Mouse (Mus musculus) spleen, embryonic (tissue): ENCODE results near the gene Optc.

Experiments
- CTCF ChIA-PET: fragments of 350-600 bp; sonication (Branson Sonifier 250); formaldehyde crosslinking; loops from one replicate; lab custom pipeline; 2022; lab: Charles Lee

The Optc gene

DNA sequence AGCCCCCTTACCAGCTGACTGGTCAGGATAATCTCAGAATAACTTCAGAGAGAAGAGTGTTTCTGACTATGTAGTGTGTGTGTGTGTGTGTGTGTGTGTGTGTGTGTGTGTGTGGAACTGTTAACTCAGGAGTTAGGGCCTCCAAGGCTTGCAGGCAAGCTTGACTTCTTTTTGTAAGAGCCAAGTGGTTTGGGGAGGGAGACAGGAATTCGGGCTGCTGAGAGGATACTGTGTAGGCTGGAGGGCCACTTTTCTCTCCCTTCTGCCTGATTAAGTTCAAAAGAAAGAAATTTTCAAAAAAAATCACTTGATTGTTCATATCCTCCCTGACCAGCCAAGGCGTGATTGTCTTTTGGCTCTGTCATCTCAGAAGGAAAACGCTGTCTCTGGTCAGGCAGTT lies 12.6 kb upstream of the Optc start:
- CTCF ChIA-PET = no interaction called here

DNA sequence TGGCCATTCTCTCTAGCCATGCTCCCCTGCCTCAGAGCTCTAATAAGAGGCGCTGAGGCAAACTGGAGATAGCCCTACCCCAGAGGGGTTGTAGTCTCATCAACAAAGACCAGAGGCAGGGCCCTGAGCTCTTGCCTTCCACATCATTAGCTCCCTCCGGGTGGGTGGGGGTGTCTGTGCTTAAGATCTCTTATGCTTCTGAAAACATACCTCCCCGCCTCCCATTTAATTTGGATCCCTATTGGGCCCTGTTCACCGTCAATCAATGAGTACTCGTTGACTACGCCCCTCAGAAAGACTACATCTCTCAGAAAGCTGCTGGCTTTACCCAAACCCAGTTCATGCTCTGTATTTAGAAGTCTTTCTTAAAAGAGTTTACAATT lies 10.3 kb upstream of the Optc start:
- CTCF ChIA-PET = no interaction called here

DNA sequence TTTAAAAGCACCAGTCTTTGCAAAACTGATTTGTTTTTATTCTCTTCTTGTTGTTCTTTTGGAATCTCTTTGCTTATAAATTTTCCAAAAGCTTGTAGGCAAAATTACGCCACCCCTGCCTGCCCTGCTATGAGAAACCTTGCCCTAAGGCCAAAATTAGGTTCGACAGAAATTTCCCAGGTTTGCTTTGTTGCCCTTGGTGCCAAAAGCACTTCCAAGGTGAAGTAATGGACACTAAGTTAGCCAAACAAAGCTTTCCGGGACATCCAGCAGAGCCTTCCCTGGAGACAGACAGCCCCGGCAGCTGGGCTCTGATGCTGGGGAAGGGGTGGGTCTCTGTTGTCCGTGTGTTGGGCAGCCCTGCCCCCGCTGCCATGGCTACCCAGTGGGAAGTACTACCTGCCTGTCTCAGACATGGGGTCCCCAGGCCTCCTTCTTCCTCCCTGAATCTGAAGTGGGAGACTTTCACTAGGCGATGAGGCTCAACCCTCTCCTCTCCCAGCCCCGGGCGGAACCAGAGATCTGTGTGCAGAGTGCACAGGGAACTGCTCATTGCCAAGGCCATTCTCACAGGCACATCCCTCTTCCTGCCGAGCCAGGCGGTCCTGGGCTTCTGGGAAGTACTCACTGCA lies 9.8 kb upstream of the Optc start:
- CTCF ChIA-PET = no interaction called here

DNA sequence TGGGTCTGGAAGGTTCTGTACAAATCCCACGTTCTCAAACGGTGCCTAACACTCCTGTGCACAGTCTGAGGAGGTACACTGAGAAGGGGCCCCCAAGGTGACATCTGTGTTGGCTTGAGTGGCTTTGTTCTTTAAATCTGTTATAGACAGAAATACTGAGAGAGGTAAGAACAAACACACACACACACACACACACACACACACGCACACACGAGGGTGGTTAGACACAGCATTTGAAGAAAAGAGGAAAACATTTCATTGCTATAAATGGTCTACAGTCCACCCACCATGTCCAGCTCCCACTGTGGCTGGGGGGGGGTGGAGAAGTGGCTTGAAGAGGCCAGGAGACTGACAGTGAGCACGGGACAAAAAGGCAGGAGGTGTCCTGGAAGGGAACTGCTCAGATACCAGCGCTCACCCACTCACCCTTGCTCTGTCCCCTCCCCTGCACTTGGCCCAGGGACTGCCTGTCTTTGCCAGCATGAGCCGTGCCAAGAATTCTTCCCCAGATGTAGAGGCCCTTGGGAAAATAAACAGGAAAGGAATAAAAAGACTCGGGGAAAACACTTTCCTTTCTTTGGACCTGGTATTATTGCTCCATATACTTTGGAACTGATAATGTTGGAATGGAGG lies 8.0 kb upstream of the Optc start:
- CTCF ChIA-PET = no interaction called here

DNA sequence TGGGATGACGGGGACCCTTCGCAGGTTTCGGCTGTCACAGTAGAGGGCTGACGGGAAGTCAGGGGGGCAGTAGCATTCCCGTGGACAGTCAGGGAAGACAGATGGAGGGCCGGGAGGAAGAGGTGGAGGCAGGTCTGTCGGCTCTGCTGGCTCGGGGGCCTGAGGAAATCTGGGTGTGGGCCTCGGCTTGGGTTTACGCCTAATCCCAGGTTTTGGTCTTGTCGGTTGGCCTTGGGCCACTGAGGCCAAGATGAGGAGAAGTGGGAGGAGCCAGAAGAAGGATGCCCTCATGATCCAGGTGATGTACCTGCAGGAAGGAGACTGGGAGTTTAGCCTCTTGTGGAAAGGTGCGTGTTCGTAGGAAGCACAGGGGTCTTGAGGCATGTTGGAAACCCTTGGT lies 7.3 kb upstream of the Optc start:
- CTCF ChIA-PET = no interaction called here

GRCm38 (mm10) chr1:133913018-133913417 lies 5.2 kb upstream of the Optc start:
- CTCF ChIA-PET = no interaction called here

GRCm38 (mm10) chr1:133911456-133911855 lies 3.7 kb upstream of the Optc start:
- CTCF ChIA-PET = no interaction called here

- CTCF ChIA-PET = no interaction called here
Observed at GRCm38 (mm10) chr1:133911008-133911407, 3.2 kb upstream of the Optc start.

GRCm38 (mm10) chr1:133910108-133910507 lies 2.3 kb upstream of the Optc start:
- CTCF ChIA-PET = no interaction called here

GRCm38 (mm10) chr1:133908659-133909575 lies 1.1 kb upstream of the Optc start:
- CTCF ChIA-PET = interaction anchor here (0.6 kb wide), 1 partner anchor 65 kb away, joined by 3 read pairs; no protein-coding TSS in a partner anchor

GRCm38 (mm10) chr1:133906420-133906819 lies 1.4 kb downstream of the Optc start:
- CTCF ChIA-PET = interaction anchor here (0.6 kb wide), 1 partner anchor 10 kb away, joined by 3 read pairs; no protein-coding TSS in a partner anchor

DNA sequence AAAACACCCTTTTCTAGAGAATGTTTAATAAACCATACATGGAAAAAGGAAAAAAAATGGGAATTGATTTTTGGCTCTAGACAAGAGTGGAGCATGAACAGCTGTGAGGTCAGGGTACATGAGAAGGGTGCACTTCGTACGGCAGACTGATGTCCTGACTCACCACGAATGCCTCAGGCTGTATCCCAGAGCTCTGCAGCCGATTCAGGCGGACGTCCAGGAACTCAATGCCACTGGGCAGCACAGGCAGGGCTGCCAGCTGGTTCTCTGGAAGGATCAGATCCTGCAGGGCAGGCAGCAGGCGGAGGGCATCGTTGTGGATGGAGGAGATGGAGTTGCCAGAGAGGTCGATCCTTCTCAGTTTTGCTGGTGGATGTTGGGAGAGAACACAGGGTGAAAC lies 7.0 kb downstream of the Optc start:
- CTCF ChIA-PET = interaction anchor here (0.5 kb wide), 1 partner anchor 159 kb away, joined by 3 read pairs; no protein-coding TSS in a partner anchor

DNA sequence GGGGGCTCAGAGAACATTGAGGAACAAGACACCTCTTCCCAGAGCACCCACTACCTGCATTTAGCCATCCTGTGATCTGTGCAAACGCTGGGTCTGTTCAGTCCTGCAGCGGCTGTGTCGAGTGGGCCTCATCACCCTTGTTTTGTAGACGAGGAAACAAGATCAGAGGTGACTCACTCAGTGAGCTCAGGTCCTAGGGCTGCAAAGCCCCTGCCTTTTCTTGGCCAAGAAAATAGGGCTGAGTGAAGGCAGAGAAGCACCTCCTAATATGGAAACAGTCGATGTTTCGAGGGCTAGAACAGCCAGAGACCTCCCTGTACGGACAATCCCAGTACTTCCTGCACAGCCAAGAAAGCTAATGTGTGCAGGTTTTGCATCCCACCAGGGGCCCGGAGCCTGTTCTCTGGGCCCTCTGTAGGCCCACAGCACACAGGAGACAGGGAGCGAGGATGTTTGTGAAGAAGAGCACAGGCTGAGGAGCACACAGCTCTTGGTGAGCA lies 8.7 kb downstream of the Optc start:
- CTCF ChIA-PET = interaction anchor here (0.6 to 0.7 kb wide), 2 partner anchors 930 to 1133 kb away, joined by 4 read pairs; no protein-coding TSS in a partner anchor

GRCm38 (mm10) chr1:133897293-133897692 lies 10.5 kb downstream of the Optc start:
- CTCF ChIA-PET = interaction anchor here (0.8 kb wide), 1 partner anchor 160 kb away, joined by 3 read pairs; no protein-coding TSS in a partner anchor

- CTCF ChIA-PET = no interaction called here
Observed at GRCm38 (mm10) chr1:133891489-133891888, 16.3 kb downstream of the Optc start.

GRCm38 (mm10) chr1:133889949-133890598 lies 17.7 kb downstream of the Optc start:
- CTCF ChIA-PET = no interaction called here

GRCm38 (mm10) chr1:133887538-133888250 lies 20.1 kb downstream of the Optc start:
- CTCF ChIA-PET = no interaction called here

- CTCF ChIA-PET = no interaction called here
Observed at GRCm38 (mm10) chr1:133887044-133887443, 20.8 kb downstream of the Optc start.

- CTCF ChIA-PET = no interaction called here
Observed at GRCm38 (mm10) chr1:133886431-133886830, 21.4 kb downstream of the Optc start.

DNA sequence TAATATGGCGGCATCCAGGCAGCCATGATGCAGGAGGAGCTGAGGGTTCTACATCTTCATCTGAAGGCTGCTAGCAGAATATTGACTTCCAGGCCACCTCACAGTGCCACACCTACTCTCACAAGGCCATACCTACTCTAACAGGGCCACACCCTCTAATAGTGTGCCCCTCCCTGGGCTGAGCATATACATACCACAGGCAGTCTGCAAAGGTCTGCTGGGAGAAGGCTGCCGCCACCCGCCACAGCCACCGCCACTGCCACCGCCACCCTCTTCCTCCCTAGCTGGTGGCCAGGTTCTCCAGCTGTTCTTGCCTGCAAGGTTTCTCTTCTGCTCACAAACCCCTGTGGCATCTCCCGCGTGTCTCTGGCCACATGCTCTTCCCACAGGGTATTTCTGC lies 22.0 kb downstream of the Optc start:
- CTCF ChIA-PET = no interaction called here

- CTCF ChIA-PET = no interaction called here
Observed at GRCm38 (mm10) chr1:133884746-133885145, 23.1 kb downstream of the Optc start.
